Mouse (Mus musculus): ENCODE data around the gene Mettl7a3. TPM values are rescaled to one million over a fixed set of nuclear protein-coding genes. Genes with fewer than 3 reads are reported as not detected.

Gene Mettl7a3
- 0.63 TPM for polyA plus RNA-seq (2014; fragmentation: Illumina TruSeq; extraction: RNeasy Lipid Tissue Mini Kit (QIAGEN cat#74804); ENCODE audit: insufficient read depth, low read depth, low replicate concordance)

GRCm38 (mm10) chr15:100334629-100335028, at the start of gene Mettl7a3:
TSS of gene Mettl7a3 (plus strand) at chr15:100334929.

DNA sequence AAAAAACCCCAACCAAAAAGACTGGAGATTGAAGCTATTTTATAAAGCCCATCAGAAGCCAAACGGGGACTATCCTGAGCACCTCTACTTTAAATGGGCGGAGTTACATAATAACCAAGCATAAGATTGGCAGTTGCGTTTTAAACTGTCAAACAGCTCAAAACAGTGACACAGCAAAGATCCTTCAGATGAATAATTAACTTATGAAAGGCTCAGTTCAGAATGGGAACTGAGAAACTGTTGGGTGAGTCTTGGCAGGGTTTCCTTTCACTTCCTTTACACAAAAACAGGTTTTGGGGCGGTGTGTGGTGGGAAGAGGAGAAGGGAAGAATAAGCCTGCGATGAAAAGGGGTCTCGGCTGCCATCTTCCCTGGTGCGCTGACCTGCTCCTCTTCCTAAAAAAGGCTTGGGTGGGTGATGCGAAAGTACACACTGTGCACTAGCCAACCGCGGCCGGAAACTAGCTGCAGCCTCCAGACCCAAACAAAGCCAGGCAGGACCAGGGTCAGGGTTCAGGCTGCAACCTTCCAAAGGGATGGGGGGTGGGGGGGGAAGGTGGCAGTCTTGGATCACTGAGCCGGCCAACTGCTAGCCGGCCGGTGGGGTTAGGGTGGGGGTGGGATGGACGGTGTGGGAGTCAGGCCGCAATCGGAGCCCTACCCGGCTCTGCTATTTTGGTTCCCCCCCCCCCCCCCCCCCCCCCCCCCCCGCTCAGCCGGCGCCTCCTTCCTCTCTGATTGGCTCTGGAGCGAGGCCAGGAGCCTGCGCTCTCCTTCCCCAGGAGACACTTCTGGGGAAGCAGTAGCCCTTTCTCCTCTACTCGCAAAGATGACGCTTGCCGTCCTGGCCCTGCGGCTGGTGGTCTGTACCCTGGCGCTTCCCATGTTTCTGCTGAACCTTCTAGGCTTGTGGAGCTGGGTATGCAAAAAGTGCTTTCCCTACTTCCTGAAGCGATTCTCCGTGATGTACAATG, 30.4 kb upstream of the Mettl7a3 start, which contains the start of gene Mettl7a1:
Gene Mettl7a1 (plus strand): TSS at position 122 of the 973 bp plus-strand sequence.

GRCm38 (mm10) chr15:100352711-100353250, 18.1 kb downstream of the Mettl7a3 start, which contains the start of the genes Methig1 and Mettl7a2:
TSS of gene Methig1 (plus strand) at chr15:100353149.
TSS of gene Mettl7a2 (plus strand) at chr15:100353200.

DNA sequence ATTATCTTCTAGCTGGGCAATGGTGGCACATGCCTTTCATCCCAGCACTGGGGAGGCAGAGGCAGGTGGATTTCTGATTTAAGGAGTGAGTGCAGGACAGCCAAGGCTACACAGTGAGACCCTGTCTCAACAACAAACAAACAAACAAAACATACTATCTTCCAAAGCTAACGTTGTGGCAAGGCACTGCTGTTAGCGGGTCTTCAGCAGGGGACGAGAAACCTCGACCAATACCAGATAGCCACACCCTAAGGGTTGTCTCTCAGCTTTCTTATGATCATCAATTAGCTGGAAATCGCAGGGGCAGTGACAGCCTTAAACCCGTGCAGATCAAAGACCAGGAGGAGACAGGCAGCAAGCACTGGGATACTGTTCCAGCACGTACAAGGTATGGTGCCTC, 29.5 kb downstream of the Mettl7a3 start, which contains the start of gene Higd1c:
Gene Higd1c (plus strand): TSS at position 301 of the 400 bp plus-strand sequence.

Other genes starting within 250 kb of the Mettl7a3 start
- 21.8 TPM for gene Atf1, start 107.1 kb upstream of the Mettl7a3 start, polyA plus RNA-seq (2014; fragmentation: Illumina TruSeq; extraction: RNeasy Lipid Tissue Mini Kit (QIAGEN cat#74804); ENCODE audit: insufficient read depth, low read depth, low replicate concordance)
- not detected for gene Tmprss12, start 54.1 kb upstream of the Mettl7a3 start, polyA plus RNA-seq (2014; fragmentation: Illumina TruSeq; extraction: RNeasy Lipid Tissue Mini Kit (QIAGEN cat#74804); ENCODE audit: insufficient read depth, low read depth, low replicate concordance)
- 538 TPM for gene Mettl7a1, start 30.8 kb upstream of the Mettl7a3 start, polyA plus RNA-seq (2014; fragmentation: Illumina TruSeq; extraction: RNeasy Lipid Tissue Mini Kit (QIAGEN cat#74804); ENCODE audit: insufficient read depth, low read depth, low replicate concordance)
- not detected for gene Methig1, start 18.2 kb downstream of the Mettl7a3 start, polyA plus RNA-seq (2014; fragmentation: Illumina TruSeq; extraction: RNeasy Lipid Tissue Mini Kit (QIAGEN cat#74804); ENCODE audit: insufficient read depth, low read depth, low replicate concordance)
- 0.19 TPM for gene Mettl7a2, start 18.3 kb downstream of the Mettl7a3 start, polyA plus RNA-seq (2014; fragmentation: Illumina TruSeq; extraction: RNeasy Lipid Tissue Mini Kit (QIAGEN cat#74804); ENCODE audit: insufficient read depth, low read depth, low replicate concordance)
- gene Higd1c, start 29.6 kb downstream of the Mettl7a3 start, polyA plus RNA-seq (2014; fragmentation: Illumina TruSeq; extraction: RNeasy Lipid Tissue Mini Kit (QIAGEN cat#74804); ENCODE audit: insufficient read depth, low read depth, low replicate concordance): not detected
- not detected for gene Gm5475, start 87.2 kb downstream of the Mettl7a3 start, polyA plus RNA-seq (2014; fragmentation: Illumina TruSeq; extraction: RNeasy Lipid Tissue Mini Kit (QIAGEN cat#74804); ENCODE audit: insufficient read depth, low read depth, low replicate concordance)
- 18.1 TPM for gene Slc11a2, start 90.1 kb downstream of the Mettl7a3 start, polyA plus RNA-seq (2014; fragmentation: Illumina TruSeq; extraction: RNeasy Lipid Tissue Mini Kit (QIAGEN cat#74804); ENCODE audit: insufficient read depth, low read depth, low replicate concordance)
- gene Letmd1, start 134.1 kb downstream of the Mettl7a3 start, polyA plus RNA-seq (2014; fragmentation: Illumina TruSeq; extraction: RNeasy Lipid Tissue Mini Kit (QIAGEN cat#74804); ENCODE audit: insufficient read depth, low read depth, low replicate concordance): 14.9 TPM
- gene Csrnp2, start 160.6 kb downstream of the Mettl7a3 start, polyA plus RNA-seq (2014; fragmentation: Illumina TruSeq; extraction: RNeasy Lipid Tissue Mini Kit (QIAGEN cat#74804); ENCODE audit: insufficient read depth, low read depth, low replicate concordance): 1.3 TPM
- 5.3 TPM for gene Tfcp2, start 217.1 kb downstream of the Mettl7a3 start, polyA plus RNA-seq (2014; fragmentation: Illumina TruSeq; extraction: RNeasy Lipid Tissue Mini Kit (QIAGEN cat#74804); ENCODE audit: insufficient read depth, low read depth, low replicate concordance)